Mouse (Mus musculus): ENCODE data around the gene Cnih4.

- no peak for TF ChIP-seq TAL1 (IDR thresholded peaks at IDR 0.05; ENCODE audit: low read length)
- no peak for TF ChIP-seq GATA1 (IDR thresholded peaks at IDR 0.05; ENCODE audit: low read length)
Measured at GRCm38 (mm10) chr1:181211403-181211919, 67.0 kb downstream of the Cnih4 start.

Data from erythroblast, embryonic 14.5 days (primary cell).